Mouse (Mus musculus): ENCODE measurements around the gene Mttp. TPM values are rescaled to one million over a fixed set of nuclear protein-coding genes. Genes with fewer than 3 reads are reported as not detected.

Mttp gene
- polyA plus RNA-seq, 1 experiment from 2014 or later = 8.6 TPM

DNA sequence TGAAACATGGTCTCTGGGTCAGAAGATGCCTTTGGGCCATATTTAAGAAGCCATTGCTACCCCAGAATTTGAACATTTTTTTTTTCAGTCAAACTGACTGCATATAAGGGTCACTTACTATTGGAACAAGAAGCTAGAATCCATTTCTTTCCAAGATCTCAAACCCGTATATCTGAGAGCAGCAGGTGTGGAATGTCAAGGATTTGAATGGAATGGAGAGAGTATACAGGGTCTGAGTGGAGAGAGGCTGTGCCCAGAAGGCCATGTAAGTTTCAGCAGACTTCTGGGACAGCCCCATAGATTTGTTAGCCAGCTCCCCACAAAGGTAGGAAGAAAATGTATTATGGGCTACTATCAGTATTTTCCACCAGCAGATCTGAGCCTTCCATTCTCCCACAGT lies 66.1 kb downstream of the Mttp start:
- H3K4me2 ChIP-seq (ENCODE audit: low read depth, low read length) = no peak overlapping the region
- WGBS = 39% methylated on average over 1 of the region's 1 CpGs
- peaks cover 4% of the 10 kb centered on the region for H3K4me1 ChIP-seq (replicated peaks; ENCODE audit: control insufficient read depth, insufficient read depth, low read length)
- H3K27me3 ChIP-seq (ENCODE audit: control insufficient read depth, insufficient read depth, low read depth, low read length) = no peaks in the 10 kb centered on the region
- no peaks in the 10 kb centered on the region for H3K9me3 ChIP-seq (ENCODE audit: control insufficient read depth, low read length)
- ATAC-seq (ENCODE audit: low read depth) = peak; percentile 76
- H3K4me3 ChIP-seq (ENCODE audit: low read length) = no peak overlapping the region
- H3K27ac ChIP-seq (ENCODE audit: low read length) = peak overlapping the region; percentile 58
- H3K36me3 ChIP-seq (ENCODE audit: control insufficient read depth, insufficient read depth, low read length) = no peaks in the 10 kb centered on the region
- H3K9ac ChIP-seq (ENCODE audit: low read length) = no peak overlapping the region

DNA sequence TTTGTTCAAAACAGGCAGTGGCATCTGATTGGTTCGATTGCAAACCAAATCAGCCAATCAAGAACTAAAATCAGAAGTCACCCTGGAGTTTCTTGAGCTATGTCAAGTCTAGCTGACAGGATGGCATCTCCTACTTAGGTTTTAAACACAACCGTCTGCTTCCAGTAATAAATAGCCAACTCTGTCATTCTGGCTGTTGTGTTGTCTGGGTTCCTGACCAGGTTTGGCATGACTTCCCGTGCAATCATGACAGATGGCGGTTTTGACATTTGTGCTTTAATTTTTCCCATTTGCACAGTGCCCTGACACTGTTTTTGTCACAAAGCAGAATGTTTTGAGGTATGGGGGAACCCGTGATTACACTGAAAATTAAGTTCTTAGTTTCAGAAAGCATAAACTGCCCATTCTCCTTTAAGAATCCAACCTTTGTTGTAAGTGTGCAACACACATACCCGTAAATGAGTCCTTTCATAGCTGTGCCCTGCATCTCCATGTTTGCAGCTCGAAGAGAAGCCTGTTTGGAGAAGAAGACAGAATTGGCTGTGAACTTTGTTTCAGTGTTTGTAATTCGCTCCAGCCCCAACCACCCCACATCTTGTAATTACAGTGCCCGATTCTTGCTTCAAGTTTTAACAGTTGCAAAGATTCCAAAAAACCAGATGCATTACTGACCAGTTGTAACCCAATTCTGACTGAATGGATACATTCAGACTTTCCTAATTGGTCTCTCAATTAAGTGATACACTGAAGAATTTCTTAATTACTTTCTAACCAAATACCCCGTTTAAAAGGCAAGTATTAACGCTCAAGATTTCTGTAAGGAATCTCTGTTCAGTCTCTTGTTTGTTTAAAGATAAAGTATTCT lies 67.1 kb downstream of the Mttp start:
- H3K9ac ChIP-seq (ENCODE audit: low read length) = no peak overlapping the region
- H3K36me3 ChIP-seq (ENCODE audit: control insufficient read depth, insufficient read depth, low read length) = no peaks in the 10 kb centered on the region
- ATAC-seq (ENCODE audit: low read depth) = no peak
- H3K4me1 ChIP-seq (replicated peaks; ENCODE audit: control insufficient read depth, insufficient read depth, low read length) = peaks cover 4% of the 10 kb centered on the region
- no peak overlapping the region for H3K4me3 ChIP-seq (ENCODE audit: low read length)
- 65% methylated on average over 11 of the region's 11 CpGs for WGBS
- no peaks in the 10 kb centered on the region for H3K9me3 ChIP-seq (ENCODE audit: control insufficient read depth, low read length)
- no peak overlapping the region for H3K4me2 ChIP-seq (ENCODE audit: low read depth, low read length)
- no peak overlapping the region for H3K27ac ChIP-seq (ENCODE audit: low read length)
- no peaks in the 10 kb centered on the region for H3K27me3 ChIP-seq (ENCODE audit: control insufficient read depth, insufficient read depth, low read depth, low read length)

DNA sequence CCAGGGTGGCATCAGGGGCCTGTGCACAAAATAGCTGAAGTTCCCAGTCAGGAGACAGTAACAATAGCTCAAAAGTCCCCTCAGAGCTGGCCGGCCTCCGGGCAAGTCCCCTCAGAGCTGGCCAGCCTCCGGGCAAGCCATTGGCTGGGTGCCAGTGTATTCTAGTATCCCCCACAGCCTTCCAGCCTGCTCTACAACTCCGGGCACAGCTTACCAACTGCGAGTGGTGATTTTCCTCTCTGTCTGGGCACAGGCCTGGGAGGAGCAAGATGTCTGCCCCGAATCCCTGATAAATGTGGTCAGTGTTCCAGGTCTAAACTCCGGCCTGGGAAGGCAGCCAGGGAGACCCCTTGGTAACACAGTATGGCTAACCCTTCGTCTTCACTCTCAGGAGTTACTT lies 69.6 kb downstream of the Mttp start:
- 37% methylated on average over 8 of the region's 8 CpGs for WGBS
- no peak overlapping the region for H3K27ac ChIP-seq (ENCODE audit: low read length)
- H3K9me3 ChIP-seq (ENCODE audit: control insufficient read depth, low read length) = no peaks in the 10 kb centered on the region
- no peak overlapping the region for H3K9ac ChIP-seq (ENCODE audit: low read length)
- peaks cover 4% of the 10 kb centered on the region for H3K4me1 ChIP-seq (replicated peaks; ENCODE audit: control insufficient read depth, insufficient read depth, low read length)
- no peaks in the 10 kb centered on the region for H3K27me3 ChIP-seq (ENCODE audit: control insufficient read depth, insufficient read depth, low read depth, low read length)
- ATAC-seq (ENCODE audit: low read depth) = peak; percentile 51; the same call in 1 of the 2 replicates
- H3K36me3 ChIP-seq (ENCODE audit: control insufficient read depth, insufficient read depth, low read length) = no peaks in the 10 kb centered on the region
- H3K4me2 ChIP-seq (ENCODE audit: low read depth, low read length) = no peak overlapping the region
- H3K4me3 ChIP-seq (ENCODE audit: low read length) = no peak overlapping the region

DNA sequence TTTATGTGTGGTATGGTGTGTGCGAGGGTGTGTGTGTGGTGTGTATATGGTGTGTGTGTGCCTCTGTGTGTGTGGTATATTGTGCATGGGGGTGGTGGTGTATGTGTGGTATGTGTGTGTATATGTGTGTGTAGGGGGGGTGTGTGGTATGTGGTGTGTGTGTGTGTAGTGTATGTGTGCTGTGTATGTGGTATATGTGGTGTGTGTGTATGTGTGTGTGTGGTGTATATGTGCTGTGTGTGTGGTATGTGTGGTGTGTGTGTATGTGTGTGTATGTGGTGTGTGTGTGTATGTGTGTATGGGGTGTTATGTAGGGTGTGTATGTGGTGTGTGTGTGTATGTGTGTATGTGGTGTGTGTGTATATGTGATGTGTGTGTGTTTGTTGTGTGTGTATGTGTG lies 70.6 kb downstream of the Mttp start:
- Histone ChIP-seq H3K27ac (ENCODE audit: low read length) (no peak overlapping the region), H3K4me3 (ENCODE audit: low read length) (no peak overlapping the region), H3K4me2 (ENCODE audit: low read depth, low read length) (no peak overlapping the region), H3K9me3 (ENCODE audit: control insufficient read depth, low read length) (no peaks in the 10 kb centered on the region), H3K27me3 (ENCODE audit: control insufficient read depth, insufficient read depth, low read depth, low read length) (no peaks in the 10 kb centered on the region), H3K9ac (ENCODE audit: low read length) (no peak overlapping the region), H3K4me1 (replicated peaks; ENCODE audit: control insufficient read depth, insufficient read depth, low read length) (peaks cover 4% of the 10 kb centered on the region), H3K36me3 (ENCODE audit: control insufficient read depth, insufficient read depth, low read length) (no peaks in the 10 kb centered on the region)
- WGBS = 94% methylated on average over 1 of the region's 1 CpGs
- ATAC-seq (ENCODE audit: low read depth) = peak; percentile 10; the same call in 1 of the 2 replicates

DNA sequence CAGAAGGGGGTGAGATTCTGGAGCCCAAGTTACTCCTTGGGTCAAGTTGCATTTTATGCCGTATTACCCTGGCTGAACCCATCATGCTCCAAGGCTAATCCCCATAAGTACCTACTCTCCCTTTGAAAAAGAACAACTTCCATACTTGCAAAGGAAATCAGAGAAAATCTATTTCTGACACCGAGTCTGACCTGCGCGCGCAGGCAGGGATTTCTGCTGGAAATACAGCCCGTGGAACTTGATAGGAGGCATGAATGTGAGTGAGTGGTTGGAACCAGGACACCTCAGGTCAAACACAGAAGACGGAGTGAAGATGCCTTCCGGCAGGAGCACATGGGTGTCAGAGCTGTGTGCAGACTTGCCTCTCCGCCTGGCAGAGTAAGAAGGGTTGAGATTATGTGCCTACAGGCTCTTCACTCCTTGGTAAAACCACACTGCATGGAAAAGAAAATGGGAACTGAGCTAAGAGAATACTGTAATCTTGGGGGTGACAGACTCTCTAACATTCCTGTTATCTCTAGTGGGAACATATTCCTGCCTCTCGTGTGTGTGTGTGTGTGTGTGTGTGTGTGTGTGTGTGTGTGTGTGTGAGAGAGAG lies 73.2 kb downstream of the Mttp start:
- ATAC-seq (ENCODE audit: low read depth) = no peak
- 74% methylated on average over 10 of the region's 10 CpGs for WGBS
- Histone ChIP-seq H3K9ac (ENCODE audit: low read length) (no peak overlapping the region), H3K9me3 (ENCODE audit: control insufficient read depth, low read length) (no peaks in the 10 kb centered on the region), H3K4me2 (ENCODE audit: low read depth, low read length) (no peak overlapping the region), H3K27ac (ENCODE audit: low read length) (no peak overlapping the region), H3K36me3 (ENCODE audit: control insufficient read depth, insufficient read depth, low read length) (no peaks in the 10 kb centered on the region), H3K27me3 (ENCODE audit: control insufficient read depth, insufficient read depth, low read depth, low read length) (no peaks in the 10 kb centered on the region), H3K4me3 (ENCODE audit: low read length) (no peak overlapping the region), H3K4me1 (replicated peaks; ENCODE audit: control insufficient read depth, insufficient read depth, low read length) (peaks cover 4% of the 10 kb centered on the region; the same call in 1 of the 2 replicates)

DNA sequence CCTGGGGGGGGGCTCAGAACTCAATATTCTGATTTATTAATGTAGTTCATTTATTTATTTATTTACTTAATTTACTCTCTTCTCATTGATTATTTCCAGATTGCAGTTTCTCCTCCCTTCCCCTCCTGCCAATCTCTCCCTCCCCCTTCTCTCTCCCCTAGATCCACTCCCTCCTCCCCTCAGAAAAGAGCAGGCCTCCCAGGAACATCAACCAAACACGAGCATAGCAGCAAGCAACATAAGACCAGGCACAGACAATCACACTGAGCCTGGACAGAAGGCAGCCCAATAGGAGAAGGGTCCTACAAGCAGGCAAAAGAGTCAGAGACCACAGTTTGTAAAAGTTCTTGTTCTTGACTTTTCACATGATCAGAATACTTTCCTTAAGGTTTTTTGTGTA lies 73.8 kb downstream of the Mttp start:
- Histone ChIP-seq H3K4me1 (replicated peaks; ENCODE audit: control insufficient read depth, insufficient read depth, low read length) (peaks cover 4% of the 10 kb centered on the region; the same call in 1 of the 2 replicates), H3K27ac (ENCODE audit: low read length) (no peak overlapping the region), H3K9ac (ENCODE audit: low read length) (no peak overlapping the region), H3K4me3 (ENCODE audit: low read length) (no peak overlapping the region), H3K27me3 (ENCODE audit: control insufficient read depth, insufficient read depth, low read depth, low read length) (no peaks in the 10 kb centered on the region), H3K36me3 (ENCODE audit: control insufficient read depth, insufficient read depth, low read length) (no peaks in the 10 kb centered on the region), H3K4me2 (ENCODE audit: low read depth, low read length) (no peak overlapping the region), H3K9me3 (ENCODE audit: control insufficient read depth, low read length) (no peaks in the 10 kb centered on the region)
- no peak for ATAC-seq (ENCODE audit: low read depth)
- 10% methylated on average over 1 of the region's 1 CpGs for WGBS

DNA sequence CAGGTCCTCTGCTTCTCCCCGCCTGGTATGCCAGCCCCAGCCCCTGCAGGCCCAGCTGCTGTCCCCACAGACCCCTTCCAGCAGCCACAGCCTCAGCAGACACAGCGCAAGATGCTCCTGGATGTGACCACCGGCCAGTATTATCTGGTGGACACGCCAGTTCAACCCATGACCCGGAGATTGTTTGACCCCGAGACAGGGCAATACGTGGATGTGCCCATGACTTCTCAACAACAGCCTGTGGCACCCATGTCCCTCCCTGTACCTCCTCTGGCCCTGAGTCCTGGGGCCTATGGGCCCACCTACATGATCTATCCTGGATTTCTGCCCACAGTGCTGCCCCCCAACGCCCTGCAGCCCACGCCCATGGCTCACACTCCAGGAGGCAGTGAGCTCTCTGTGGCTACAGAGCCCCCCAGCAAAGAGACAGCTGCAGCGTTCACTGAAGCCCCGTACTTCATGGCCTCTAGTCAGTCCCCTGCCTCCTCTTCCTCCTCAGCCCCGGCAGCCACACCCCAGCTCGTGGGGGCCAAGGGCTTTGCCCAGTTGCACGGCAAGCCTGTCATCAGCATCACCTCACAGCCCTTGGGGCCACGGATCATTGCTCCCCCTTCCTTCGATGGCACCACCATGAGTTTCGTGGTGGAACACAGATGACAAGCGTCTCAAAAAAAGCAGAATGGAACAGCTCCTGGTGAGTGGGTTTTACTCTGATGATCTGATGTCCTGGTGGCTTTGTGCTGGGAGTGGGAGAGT lies 74.8 kb downstream of the Mttp start:
- Histone ChIP-seq H3K9ac (ENCODE audit: low read length) (no peak overlapping the region), H3K27me3 (ENCODE audit: control insufficient read depth, insufficient read depth, low read depth, low read length) (no peaks in the 10 kb centered on the region), H3K36me3 (ENCODE audit: control insufficient read depth, insufficient read depth, low read length) (no peaks in the 10 kb centered on the region), H3K27ac (ENCODE audit: low read length) (no peak overlapping the region), H3K9me3 (ENCODE audit: control insufficient read depth, low read length) (no peaks in the 10 kb centered on the region), H3K4me2 (ENCODE audit: low read depth, low read length) (no peak overlapping the region), H3K4me1 (replicated peaks; ENCODE audit: control insufficient read depth, insufficient read depth, low read length) (peaks cover 2% of the 10 kb centered on the region; the same call in 1 of the 2 replicates), H3K4me3 (ENCODE audit: low read length) (no peak overlapping the region)
- no peak for ATAC-seq (ENCODE audit: low read depth)
- WGBS = 74% methylated on average over 18 of the region's 18 CpGs

DNA sequence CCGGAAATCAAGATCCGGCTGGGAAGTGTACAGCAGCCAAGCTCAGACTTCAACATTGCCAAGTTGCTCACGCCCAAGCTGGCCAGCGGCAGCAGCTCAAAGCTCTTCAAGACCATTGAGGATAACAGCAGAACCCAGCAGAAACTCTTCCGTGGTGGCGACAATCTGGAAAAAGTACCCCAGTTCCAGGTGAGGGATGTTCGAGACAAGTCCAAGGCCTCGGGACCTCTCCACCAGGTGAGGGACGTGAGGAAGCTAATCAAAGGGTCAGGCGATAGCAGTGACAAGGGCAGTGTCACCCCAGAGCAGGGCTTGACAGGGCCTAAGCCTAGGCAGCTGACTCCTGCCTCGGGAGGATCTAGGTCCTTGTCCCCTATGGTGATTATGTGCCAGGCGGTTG lies 76.7 kb downstream of the Mttp start:
- ATAC-seq (ENCODE audit: low read depth) = no peak
- H3K9me3 ChIP-seq (ENCODE audit: control insufficient read depth, low read length) = no peaks in the 10 kb centered on the region
- no peak overlapping the region for H3K27ac ChIP-seq (ENCODE audit: low read length)
- H3K27me3 ChIP-seq (ENCODE audit: control insufficient read depth, insufficient read depth, low read depth, low read length) = no peaks in the 10 kb centered on the region
- H3K9ac ChIP-seq (ENCODE audit: low read length) = no peak overlapping the region
- 92% methylated on average over 12 of the region's 12 CpGs for WGBS
- no peak overlapping the region for H3K4me2 ChIP-seq (ENCODE audit: low read depth, low read length)
- no peak overlapping the region for H3K4me3 ChIP-seq (ENCODE audit: low read length)
- peaks cover 12% of the 10 kb centered on the region for H3K4me1 ChIP-seq (replicated peaks; ENCODE audit: control insufficient read depth, insufficient read depth, low read length)
- H3K36me3 ChIP-seq (ENCODE audit: control insufficient read depth, insufficient read depth, low read length) = no peaks in the 10 kb centered on the region

DNA sequence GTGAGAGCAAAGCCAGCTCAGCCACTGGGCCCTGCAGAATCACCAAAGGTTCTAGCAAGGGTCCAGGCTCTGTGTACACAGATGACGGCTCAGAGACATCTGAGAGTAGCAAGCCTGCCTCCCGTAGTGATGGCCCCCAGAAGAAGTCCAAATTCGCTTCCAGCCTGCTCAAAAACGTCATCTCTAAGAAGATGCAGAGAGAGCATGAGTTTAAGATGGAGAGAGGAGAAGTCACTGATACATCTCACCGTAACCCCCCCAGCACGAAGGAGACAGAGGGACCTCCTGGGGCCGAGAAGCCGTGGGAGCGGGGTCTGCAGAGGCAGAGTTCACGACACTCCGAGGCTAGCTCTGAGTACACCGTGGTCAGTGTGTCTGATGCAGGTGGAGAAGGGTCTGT lies 77.5 kb downstream of the Mttp start, which contains the start of gene Gm5105:
Gm5105 (minus strand) TSS at position 101 of the 400 bp plus-strand sequence.
- WGBS = 93% methylated on average over 12 of the region's 12 CpGs
- H3K4me1 ChIP-seq (replicated peaks; ENCODE audit: control insufficient read depth, insufficient read depth, low read length) = peaks cover 12% of the 10 kb centered on the region
- H3K9me3 ChIP-seq (ENCODE audit: control insufficient read depth, low read length) = no peaks in the 10 kb centered on the region
- no peaks in the 10 kb centered on the region for H3K36me3 ChIP-seq (ENCODE audit: control insufficient read depth, insufficient read depth, low read length)
- H3K9ac ChIP-seq (ENCODE audit: low read length) = no peak within 1 kb of the TSS
- ATAC-seq (ENCODE audit: low read depth) = no peak
- no peaks in the 10 kb centered on the region for H3K27me3 ChIP-seq (ENCODE audit: control insufficient read depth, insufficient read depth, low read depth, low read length)
- H3K27ac ChIP-seq (ENCODE audit: low read length) = no peak within 1 kb of the TSS
- no peak within 1 kb of the TSS for H3K4me3 ChIP-seq (ENCODE audit: low read length)
- H3K4me2 ChIP-seq (ENCODE audit: low read depth, low read length) = no peak within 1 kb of the TSS
